In genomic region chr9:69055302-69055701, GRCm38 (mm10) we compare ENCODE assay signal across 13 mouse cellular contexts.
DNase-seq lines count a peak whose midpoint lies in the region; ATAC-seq lines count a peak whose summit lies in the region.
"Had no signal": no experiment of that assay in that cellular context is flagged by ENCODE, and none has a peak within 500 bp of the region (broad histone marks: within the 10 kb centered on the region; RNA-seq: fewer than 3 reads in every experiment).

No protein-coding gene starts in this region.

- H3K36me3 ChIP-seq in embryonic facial prominence, embryonic 10.5 days (replicated peaks), result no peaks in the 10 kb centered on the region
- H3K36me3 ChIP-seq: embryonic facial prominence, embryonic 12.5 days; forebrain, embryonic 12.5 days; limb, embryonic 15.5 days; neural tube, embryonic 12.5 days had no signal

- no peaks in the 10 kb centered on the region for H3K9me3 ChIP-seq in embryonic facial prominence, embryonic 10.5 days
- H3K9me3 ChIP-seq: embryonic facial prominence, embryonic 12.5 days; forebrain, embryonic 12.5 days; limb, embryonic 15.5 days; neural tube, embryonic 12.5 days had no signal

- ATAC-seq in activated CD4-positive, CD25-positive, alpha-beta regulatory T cell, adult 4 months, result no peak

- no peak overlapping the region for H3K4me3 ChIP-seq in embryonic facial prominence, embryonic 10.5 days
- H3K4me3 ChIP-seq: embryonic facial prominence, embryonic 12.5 days; forebrain, embryonic 12.5 days; limb, embryonic 15.5 days; neural tube, embryonic 12.5 days had no signal

- peak; percentile 42 to 81 for DNase-seq in adrenal gland, adult (ENCODE audit: inconsistent age in 2 of 2, low spot score in 1 of 2)
- DNase-seq in adrenal gland, adult 18-20 months (ENCODE audit: low spot score in 2 of 2), result no peak
- DNase-seq in kidney, adult 9 months, result peak; percentile 59
- DNase-seq in kidney, postnatal 10 days, result no peak
- DNase-seq in cerebellum, postnatal 25 days, result peak; percentile 68 to 79
- DNase-seq in kidney, postnatal 14 days, result peak; percentile 17
- DNase-seq in embryonic facial prominence, embryonic 10.5 days (ENCODE audit: low spot score), result no peak
- DNase-seq: lung, postnatal 10 days had no signal

- H3K4me1 ChIP-seq in embryonic facial prominence, embryonic 10.5 days, result no peaks in the 10 kb centered on the region
- H3K4me1 ChIP-seq: embryonic facial prominence, embryonic 12.5 days; forebrain, embryonic 12.5 days; neural tube, embryonic 12.5 days had no signal

- H3K27ac ChIP-seq in embryonic facial prominence, embryonic 10.5 days (replicated peaks), result no peak overlapping the region
- H3K27ac ChIP-seq: embryonic facial prominence, embryonic 12.5 days; forebrain, embryonic 12.5 days; limb, embryonic 15.5 days; neural tube, embryonic 12.5 days had no signal

- WGBS in embryonic facial prominence, embryonic 10.5 days, result 95% methylated on average over 5 of the region's 5 CpGs

- H3K27me3 ChIP-seq in embryonic facial prominence, embryonic 10.5 days (replicated peaks; ENCODE audit: low read depth, poor library complexity, severe bottlenecking), result no peaks in the 10 kb centered on the region
- H3K27me3 ChIP-seq: embryonic facial prominence, embryonic 12.5 days; forebrain, embryonic 12.5 days; limb, embryonic 15.5 days; neural tube, embryonic 12.5 days had no signal

Comparison
In these comparisons a context has a peak if more than half of its experiments do, and no peak if none do; other contexts are left out.
1. DNase-seq: peak in adrenal gland, adult (2 of 2), kidney, adult 9 months (single experiment), cerebellum, postnatal 25 days (2 of 2) and kidney, postnatal 14 days (single experiment); none in adrenal gland, adult 18-20 months (0 of 2), kidney, postnatal 10 days (single experiment) and embryonic facial prominence, embryonic 10.5 days (single experiment).